Mouse (Mus musculus): ENCODE data around the gene Loxl3. TPM values are rescaled to one million over a fixed set of nuclear protein-coding genes. Genes with fewer than 3 reads are reported as not detected.

Gene Loxl3
- 1 to 10 TPM; 2.0 to 2.2 TPM for total RNA-seq (2021)
- long read RNA-seq, experiment 1, full-length matches to known transcripts, result 3 of 5 reads
- long read RNA-seq, experiment 1, partial matches to known transcripts, result 1 of 5 reads
- long read RNA-seq, experiment 1, other reads (novel, unspliced or antisense), result 1 of 5 reads
- long read RNA-seq, experiment 2, full-length matches to known transcripts, result 4 of 5 reads
- long read RNA-seq, experiment 2, partial matches to known transcripts, result 0 of 5 reads
- long read RNA-seq, experiment 2, other reads (novel, unspliced or antisense), result 1 of 5 reads

DNA sequence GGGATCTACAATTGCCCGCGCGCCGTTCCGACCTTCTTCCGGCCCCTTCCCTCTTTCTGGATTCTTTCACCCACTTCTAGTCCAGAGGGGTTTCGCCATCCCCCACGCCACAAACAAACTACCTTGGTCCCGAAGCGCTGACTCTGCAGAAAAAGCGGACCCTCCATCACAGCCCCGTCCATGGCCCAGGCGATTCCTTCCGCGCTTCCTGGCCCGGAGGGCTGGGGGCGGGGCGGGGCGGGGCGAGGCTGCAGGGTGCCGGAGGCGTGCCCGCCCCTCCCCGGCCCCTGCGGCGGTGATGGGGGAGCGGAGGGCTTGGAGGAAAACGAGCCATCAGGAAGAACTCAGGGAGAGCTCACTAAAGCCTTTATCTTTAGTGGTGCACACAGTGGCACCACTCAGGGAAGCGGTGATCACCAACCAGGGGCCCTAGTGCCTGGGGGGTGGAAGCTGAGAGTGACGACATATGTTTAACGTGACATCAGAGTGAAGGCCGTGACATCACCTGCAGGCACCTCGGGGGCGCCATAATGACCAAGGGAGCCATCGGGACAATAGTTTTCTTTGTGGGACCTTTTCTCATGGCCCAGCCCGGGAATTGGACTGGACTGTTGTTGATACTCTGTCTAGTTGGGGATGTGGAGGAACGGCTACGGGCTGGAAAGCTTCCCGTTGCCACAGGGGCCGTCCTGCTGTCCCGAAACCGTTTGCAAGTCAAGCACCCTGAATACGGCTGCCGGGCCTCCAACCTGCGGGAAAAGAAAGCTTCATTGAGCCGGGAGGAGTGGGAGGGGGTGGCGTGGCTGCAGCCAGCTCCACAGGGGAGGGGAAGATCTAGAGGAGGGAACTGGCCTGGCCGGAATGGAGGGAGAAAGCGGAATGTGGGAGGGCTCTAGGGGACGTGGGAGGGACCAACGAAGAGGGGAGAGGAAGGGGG, at the start of gene Loxl3, which contains the start of gene Dok1:
Gene Loxl3 (plus strand): TSS at position 925 of the 937 bp plus-strand sequence.
Gene Dok1 (minus strand): TSS at position 223 of the 937 bp plus-strand sequence.
- no peak for DNase-seq (ENCODE audit: low spot score in 2 of 2)

DNA sequence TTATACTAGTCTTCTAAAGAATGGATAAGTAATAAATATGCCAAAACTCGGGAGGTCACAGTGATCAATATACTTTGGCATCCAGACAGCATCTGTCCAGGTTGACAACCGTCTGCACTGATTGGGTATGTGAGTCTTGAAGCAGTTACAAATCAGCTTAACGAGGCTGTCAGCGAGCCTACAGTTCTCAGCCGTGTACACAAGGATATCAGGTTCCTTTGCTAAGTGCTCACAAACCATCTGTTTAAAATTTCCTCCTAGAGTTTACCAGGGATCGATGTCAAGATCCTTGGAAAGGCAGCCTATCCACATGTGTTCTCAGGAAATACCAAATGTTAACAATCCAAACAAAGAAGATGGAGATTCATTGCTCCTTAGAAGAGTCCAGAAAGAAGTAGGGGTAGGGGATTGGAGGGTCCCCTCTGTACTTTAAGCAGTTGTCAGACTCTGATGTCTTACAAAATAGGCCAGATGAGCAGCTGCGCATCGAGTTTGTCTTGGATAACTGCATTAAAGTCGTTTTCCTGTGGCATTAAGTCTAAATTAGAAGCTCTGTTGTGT, 46.5 kb upstream of the Loxl3 start:
- DNase-seq (ENCODE audit: low spot score in 2 of 2), result no peak

DNA sequence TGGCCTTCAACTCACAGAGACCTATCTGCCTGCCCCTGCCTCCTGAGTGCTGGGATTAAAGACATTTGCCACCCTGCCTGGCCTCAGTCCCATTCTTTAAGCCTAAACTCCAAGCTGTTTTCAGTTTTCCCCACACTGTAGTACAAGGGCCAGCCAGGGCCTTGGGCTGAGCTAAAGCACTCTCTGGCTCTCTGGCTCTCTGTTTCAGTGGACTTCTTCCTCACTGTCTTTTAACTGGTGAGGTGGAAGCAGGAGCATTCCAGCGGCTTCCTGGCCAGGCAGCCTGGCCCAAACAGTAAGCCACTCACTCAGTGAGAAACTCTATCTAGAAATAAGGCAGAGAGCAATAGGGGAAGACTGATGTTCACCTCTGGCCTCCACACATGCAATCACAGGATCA, 40.3 kb upstream of the Loxl3 start:
- no peak for DNase-seq (ENCODE audit: low spot score in 2 of 2)

DNA sequence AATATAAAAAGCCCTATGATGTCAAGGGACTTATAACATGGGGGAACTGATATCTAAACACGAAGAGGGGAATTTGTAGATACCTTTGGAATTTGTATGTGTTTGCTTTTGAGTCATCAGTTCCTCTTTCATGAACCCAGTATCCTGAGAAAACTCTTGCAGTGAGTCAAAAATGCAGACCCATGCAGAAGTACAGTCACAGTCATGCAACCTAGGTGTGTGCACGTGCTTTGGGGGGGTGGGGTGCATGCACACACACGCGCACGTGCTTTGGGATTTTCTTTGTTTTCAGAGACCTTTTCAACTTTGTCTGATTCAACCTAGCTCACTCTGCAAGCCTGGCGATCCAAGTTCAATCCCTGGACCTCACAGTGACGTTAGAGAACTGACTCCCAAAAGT, 39.6 kb upstream of the Loxl3 start:
- DNase-seq (ENCODE audit: low spot score in 2 of 2), result no peak

DNA sequence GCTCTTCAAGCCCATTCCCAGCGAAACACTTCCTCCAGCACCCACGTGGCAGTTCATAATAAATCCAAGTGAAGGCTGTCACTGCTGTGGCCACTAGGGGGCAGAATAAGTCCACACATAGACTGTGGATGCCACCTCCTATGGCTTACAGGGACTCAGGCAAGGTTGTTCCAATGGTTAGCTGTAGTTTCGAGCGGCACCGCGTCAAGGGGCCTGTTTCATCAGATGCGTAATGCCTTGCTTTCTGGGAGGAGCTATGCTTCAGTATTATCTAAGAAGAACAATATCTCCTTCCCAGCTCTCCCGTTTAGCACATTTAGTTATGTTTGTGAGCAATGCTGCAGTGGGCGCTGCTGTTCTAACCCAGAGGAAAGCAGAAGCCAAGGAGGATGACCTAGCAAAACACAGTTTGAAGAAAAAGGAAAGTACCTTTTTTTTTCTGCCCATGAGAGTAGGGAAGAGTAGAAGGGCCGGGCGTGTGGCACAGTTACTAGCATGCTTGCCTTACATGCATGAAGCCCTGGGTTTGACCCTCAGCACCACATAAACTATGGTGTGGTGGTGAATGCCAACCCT, 37.1 kb upstream of the Loxl3 start:
- peak; percentile 90 to 92 for DNase-seq (ENCODE audit: low spot score in 2 of 2)

DNA sequence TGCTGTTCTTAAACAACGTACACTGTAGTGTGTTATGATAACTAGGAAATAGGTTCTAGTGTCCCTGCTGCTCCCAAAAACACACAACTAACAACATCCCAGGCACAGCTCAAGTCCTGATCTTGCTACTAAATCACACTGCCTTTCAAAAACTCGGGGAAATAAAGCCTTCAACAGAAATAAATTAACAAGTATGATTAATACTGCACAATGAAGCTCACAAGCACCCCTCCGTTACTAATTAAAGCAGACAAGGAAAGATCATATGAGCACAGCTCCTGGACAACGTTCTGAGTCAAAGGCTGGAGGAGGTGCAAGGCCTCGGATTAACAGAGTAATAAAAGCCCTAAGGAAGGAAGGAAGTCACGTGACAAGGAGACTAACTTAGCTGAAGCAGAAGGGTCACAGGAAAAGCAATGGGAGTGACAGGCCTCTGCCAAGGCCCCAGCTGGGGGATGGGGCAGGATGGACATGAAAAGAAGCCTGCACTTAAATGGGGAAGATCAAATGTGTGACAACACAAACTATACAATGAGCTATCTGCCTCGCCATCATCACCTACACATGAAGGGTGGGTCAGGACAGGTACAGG, 36.4 kb upstream of the Loxl3 start:
- no peak for DNase-seq (ENCODE audit: low spot score in 2 of 2)

DNA sequence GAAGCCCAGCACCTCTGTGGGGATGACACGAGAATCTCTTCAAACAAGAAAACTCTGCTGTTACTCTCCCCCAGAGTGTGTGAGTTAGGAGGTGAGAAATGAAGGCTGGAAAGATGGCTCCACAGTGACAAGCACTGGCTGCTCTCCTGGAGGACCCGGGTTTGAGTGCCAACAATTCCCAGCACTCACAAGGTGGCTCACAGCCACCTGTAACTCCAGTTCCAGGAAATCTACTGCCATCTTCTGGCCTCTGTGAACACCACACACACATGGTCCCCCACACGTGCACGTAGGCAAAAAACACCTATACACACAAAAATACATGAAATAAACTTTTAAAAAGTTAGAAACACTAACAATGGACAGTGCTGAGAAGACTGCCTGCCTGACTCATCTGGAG, 35.6 kb upstream of the Loxl3 start:
- no peak for DNase-seq (ENCODE audit: low spot score in 2 of 2)

DNA sequence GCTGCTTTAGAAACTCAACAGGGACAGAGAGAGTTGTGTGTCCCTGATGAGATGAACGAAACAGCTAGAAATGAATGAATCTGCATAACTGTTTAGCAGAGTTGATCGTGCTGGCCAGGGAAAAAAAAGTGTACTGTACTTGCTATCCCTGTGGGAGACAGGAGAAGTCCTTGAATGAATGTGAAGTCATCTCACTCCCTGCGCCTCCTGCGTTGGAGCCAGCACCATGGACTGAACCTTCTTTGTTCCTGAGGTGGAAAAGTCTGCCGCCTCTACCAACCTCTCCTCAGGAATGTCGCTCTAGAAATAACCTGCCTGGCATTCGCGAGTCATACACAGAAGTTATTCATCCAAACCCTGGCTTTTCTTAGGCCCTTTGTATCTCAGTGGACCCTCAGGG, 34.0 kb upstream of the Loxl3 start:
- DNase-seq (ENCODE audit: low spot score in 2 of 2), result no peak

DNA sequence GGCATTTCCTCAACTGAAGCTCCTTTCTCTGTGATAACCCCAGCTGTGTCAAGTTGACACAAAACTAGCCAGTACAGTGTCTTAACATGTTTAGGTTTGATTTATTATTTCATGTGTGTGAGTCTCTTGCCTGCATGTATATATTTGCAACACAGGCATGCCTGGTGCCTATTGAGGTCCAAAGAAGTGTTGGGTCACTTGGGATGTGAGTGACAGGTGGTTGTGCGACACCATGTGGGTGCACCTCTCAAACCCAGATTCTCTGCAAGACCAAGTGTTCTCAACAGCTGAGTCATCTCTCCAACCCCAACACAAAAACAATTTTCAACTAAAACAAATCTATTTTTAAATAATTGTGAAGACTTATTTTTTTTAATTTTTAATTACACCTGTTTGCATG, 30.9 kb upstream of the Loxl3 start:
- DNase-seq (ENCODE audit: low spot score in 2 of 2), result no peak

DNA sequence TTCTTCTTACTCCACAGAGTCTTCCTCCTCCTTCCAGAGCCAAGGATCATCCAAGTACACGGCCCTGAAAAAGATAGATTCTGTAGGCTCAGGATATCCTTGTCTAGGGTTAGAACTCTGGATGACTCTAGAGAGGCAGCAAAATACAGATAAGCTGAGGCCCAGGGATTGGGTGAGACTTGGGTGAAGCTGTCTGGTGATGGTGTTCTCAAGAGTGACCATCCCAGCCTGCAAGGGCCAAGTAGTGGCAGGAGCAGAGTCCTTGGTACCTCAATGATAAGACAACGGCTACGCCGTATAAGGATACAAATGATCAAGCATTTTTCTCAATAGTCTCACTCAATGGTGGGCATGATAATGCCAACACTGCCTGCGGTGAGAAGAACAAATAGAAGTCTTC, 30.1 kb upstream of the Loxl3 start:
- DNase-seq (ENCODE audit: low spot score in 2 of 2), result no peak

DNA sequence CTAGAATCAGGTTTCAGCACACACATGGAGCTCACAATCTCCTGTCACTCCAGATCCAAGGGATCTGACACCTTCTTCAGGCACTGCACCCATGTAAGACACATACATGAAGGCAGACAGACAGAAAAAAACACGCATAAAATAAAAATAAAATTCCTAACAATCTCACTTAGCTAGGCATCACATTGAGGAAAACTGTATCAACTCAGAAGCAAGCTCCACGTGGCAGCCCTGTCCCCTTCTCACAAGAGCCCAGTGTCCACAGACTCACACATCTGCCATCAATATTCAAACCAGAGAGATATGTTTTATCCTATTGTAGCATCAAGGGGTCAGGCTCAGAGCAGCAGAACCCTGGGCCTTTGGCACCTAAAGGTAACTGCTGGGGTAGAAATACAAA, 29.7 kb upstream of the Loxl3 start:
- DNase-seq (ENCODE audit: low spot score in 2 of 2), result no peak

DNA sequence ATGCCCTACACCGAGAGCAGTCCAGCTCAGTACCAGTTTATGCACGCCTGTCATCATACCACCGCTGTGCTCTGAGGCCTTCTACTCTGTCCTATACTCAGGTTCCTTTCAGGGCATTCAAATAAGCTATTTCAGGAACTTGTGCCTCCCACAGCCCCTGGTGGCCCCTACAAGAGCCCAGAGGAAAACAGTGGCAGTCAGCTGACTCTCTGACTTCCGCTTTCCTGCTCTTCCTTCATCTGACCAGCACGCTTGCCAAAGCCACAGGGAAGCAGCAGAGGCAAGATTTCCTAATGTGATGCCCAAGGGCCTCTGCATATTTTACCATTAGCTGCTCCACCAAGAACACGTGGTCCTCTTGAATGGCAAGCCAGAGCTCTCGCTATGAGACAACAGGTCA, 29.1 kb upstream of the Loxl3 start:
- no peak for DNase-seq (ENCODE audit: low spot score in 2 of 2)

DNA sequence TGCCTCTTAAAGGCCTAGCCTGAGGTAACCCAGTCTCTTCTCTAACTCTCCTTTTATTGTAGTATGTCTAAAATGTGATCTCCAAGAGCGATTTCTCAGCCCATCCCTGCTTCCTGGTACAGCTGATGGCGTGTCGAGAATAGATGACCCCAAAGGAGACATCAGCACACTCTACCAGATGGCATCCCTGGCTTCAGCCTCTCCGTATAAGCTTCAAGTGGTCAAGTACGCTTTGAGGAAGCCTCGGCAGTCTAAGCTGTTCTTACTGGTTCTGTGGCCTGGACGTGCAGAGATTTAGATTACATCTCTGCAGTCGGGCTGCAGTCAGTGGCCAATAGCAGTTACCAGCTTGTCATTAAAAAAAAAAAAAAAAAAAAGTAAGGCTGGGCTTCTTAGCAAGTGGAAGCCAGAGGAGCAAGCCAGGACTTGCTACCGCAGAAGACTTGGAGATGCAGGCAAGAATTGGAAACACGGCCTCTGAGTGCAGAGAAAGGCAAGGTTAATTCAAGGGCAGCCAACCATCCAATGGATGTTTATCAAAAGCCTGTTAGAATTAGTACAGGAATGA, 28.4 kb upstream of the Loxl3 start:
- no peak for DNase-seq (ENCODE audit: low spot score in 2 of 2)

DNA sequence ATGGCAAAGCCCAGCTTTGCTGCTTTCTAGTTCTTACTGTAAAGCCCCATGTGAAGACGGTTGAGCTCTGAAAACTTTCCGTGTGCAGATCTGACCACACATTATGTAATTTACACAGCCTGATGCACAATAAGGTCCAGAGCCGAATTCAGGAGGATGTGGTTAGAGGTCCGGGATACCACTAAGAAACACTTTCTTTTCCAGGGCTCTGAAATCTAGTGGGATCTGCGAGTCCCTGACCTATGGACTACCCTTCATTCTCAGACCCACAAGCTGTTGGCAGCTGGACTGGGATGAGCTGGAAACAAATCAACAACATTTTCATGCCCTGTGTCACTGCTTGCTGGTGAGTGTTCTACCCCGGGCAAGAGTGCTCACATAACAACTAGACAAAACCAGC, 27.9 kb upstream of the Loxl3 start:
- no peak for DNase-seq (ENCODE audit: low spot score in 2 of 2)

DNA sequence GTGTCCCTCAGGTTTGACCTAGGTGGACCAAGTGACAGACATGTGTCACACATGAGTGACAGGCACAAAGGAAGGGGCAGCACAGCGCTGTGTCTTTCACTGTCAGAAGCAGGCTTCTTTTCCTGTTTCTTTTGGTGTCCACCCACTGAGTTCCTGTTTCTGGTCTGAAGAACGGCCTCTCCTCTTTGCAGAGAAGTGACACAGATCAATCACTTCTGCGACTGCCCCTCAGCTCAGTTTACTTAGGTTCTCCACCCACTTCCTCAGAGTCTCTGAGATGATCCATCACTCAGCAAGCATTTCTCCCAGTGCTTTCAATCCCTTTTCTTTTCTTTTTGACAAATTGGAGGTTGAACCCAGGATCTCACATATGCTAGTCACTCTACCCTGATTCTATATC, 25.3 kb upstream of the Loxl3 start:
- no peak for DNase-seq (ENCODE audit: low spot score in 2 of 2)

DNA sequence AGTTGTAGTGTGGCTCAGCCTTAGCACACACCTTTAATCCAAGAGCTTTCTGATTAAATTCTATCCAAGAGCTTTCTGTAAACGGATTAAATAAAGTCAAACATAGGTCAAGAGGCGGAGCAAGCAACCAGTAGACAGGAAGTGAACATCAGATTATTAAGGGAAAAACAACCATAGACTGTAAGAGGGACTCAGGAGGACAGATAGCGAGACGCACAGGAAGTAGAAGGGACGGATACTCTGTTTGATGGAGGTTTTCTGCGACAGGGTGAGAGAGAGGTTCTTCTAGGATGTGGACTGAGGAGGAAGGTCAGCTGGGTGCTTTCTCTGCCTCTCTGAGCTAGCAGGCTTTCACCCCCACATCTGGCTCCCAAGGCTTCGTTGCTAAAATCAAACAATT, 24.0 kb upstream of the Loxl3 start:
- no peak for DNase-seq (ENCODE audit: low spot score in 2 of 2)

DNA sequence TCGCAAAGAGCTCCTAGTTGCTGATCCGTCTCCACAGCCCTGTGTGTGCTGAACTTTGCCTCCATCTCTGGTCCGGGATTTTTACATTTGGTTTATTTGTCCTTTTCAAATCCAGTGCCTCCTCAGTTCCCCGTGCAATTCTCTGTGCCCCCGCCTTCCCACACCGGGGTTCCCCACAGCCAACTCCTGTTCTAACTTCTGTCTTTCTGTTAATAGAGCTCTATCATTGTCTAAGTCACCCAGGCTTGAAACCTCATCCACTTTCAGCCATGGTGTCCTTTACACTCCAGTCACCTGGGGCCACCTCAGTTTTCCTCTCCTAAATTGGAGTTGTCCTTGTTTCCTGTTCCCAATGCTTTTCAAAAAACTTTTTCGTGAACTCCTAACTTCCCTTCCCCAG, 22.7 kb upstream of the Loxl3 start:
- no peak for DNase-seq (ENCODE audit: low spot score in 2 of 2)

DNA sequence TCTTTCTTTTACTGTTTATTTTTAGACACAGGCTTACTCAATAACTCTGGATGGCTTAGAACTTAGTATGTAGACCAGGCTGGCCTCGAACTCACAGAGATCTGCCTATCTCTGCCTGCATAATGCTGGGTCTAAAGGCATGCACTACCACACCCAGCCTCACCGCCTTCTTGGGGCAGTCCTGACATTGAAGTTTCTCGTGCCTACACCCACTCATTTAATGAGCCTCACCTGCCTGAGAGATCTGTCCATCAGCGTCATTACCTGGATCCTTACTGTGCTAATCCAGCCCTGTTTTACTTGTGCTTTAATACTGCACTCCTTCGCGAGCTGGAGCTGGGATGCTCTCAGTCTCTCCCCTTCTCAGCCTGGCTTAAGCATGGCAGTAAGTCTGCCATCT, 22.2 kb upstream of the Loxl3 start:
- no peak for DNase-seq (ENCODE audit: low spot score in 2 of 2)

DNA sequence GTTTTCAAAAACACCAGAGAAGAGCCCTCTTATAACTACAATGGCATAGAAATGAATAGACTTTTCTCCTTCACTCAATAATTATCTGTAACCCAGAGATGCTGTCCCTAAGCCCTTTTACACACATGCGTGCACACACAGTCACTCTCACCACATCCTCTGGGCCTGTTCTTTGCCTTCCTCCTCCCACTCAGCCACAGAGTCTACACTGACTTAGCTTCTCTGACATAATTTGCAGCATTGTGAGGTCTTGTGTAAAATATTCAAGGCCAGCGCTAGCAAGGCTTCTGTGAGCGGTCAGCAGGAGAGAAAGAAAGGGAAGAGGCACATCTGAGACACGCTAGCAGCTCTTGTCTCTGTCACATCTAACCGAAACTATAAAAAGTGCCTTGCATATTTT, 20.5 kb upstream of the Loxl3 start:
- no peak for DNase-seq (ENCODE audit: low spot score in 2 of 2)

DNA sequence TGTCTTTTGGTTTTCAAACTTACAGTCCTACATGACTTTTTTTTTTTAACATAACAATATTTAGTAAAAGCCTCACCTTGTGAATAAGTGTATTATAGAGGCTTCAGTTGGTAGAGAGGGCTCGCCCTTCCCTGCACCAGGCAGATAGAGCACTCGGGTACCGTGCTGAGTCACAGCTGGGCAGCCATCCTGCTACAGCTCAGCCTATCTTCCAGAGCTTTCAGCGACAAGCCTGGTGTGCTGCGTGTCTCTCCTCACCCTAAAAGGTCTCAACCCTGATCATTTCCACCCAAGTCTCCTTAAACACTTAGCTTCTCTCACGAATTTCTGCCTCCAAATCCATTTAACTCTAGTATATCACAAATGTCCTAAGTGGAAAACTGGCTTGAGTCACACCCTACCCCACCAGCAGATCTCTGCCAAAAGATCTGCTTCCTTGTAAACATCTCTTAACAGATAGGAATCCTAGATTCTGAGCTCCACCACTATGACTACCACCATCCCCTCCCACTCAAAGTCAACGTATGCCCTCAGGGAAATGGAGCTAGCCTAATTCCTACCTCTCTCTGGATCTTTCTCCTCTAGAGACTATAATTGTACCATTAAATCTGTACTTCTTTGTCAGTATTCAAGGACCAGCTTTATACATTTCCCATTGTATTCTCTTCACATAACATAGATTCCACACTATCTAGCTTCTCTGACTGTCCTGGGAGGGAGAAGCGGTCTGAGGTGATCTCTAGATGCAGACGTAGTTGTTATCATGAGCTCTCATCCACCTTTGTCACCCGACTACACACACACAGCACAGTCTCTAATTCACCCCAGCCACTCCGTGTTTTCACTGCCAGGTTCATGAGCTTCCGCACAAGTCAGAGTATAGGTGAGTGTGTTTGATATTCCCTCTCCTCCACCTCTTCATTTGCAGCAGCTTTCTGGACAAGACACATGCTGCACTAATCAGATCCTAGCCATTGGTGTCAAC, 19.2 kb upstream of the Loxl3 start:
- no peak for DNase-seq (ENCODE audit: low spot score in 2 of 2)

Data from left cerebral cortex, adult 18-20 months (tissue).